Mouse (Mus musculus) midbrain, embryonic 16.5 days (tissue): ENCODE data around the gene Fuk. TPM values are rescaled to one million over a fixed set of nuclear protein-coding genes. Genes with fewer than 3 reads are reported as not detected.
"Not testable (repeated sequence)": the region's sequence is repeated elsewhere in the genome, so short reads cannot be mapped to it uniquely, and the experiment has no call there.

Experiments
- ATAC-seq: fragments of 200-750 bp; cut with Nextera tagmentation; 2 replicates; pipeline ENCODE4 v1.8.0; 2017; ENCODE audit warnings: moderate TSS enrichment
- H3K27ac ChIP-seq: fragments of 300-500 bp; sonication (generic); 2 replicates; pipeline ENCODE4 v1.5.1; 2014; ENCODE audit warnings: mild to moderate bottlenecking, low read length, mixed read lengths
- H3K27me3 ChIP-seq: fragments of 300-500 bp; sonication (generic); 2 replicates; pipeline ENCODE4 v1.6.1; 2014; ENCODE audit warnings: low read depth, low read length, mixed read lengths; ENCODE audit not compliant: control insufficient read depth, insufficient read depth
- H3K36me3 ChIP-seq: fragments of 300-500 bp; sonication (generic); 2 replicates; pipeline ENCODE4 v1.6.1; 2014; ENCODE audit warnings: mild to moderate bottlenecking, low read length, moderate library complexity, mixed read lengths; ENCODE audit not compliant: control insufficient read depth, insufficient read depth
- H3K4me1 ChIP-seq: fragments of 300-500 bp; sonication (generic); 2 replicates; pipeline ENCODE4 v1.6.1; 2014; ENCODE audit warnings: mild to moderate bottlenecking, low read length, mixed read lengths; ENCODE audit not compliant: control insufficient read depth, insufficient read depth
- H3K4me2 ChIP-seq: fragments of 300-500 bp; sonication (generic); 2 replicates; pipeline ENCODE4 v1.6.1; 2014; ENCODE audit warnings: mild to moderate bottlenecking, low read length, mixed read lengths
- H3K4me3 ChIP-seq: fragments of 300-500 bp; sonication (generic); 2 replicates; pipeline ENCODE4 v1.5.1; 2014; ENCODE audit warnings: low read depth, mild to moderate bottlenecking, low read length, moderate library complexity, mixed read lengths
- H3K9ac ChIP-seq: fragments of 300-500 bp; sonication (generic); 2 replicates; pipeline ENCODE4 v1.6.1; 2014; ENCODE audit warnings: low read depth, low read length, mixed read lengths
- H3K9me3 ChIP-seq: fragments of 300-500 bp; sonication (generic); replicated peaks from 2 replicates; pipeline ENCODE4 v1.6.1; 2014; ENCODE audit warnings: mild to moderate bottlenecking, low read length, mixed read lengths; ENCODE audit not compliant: control insufficient read depth, poor library complexity, severe bottlenecking
- WGBS: fragments of 180-500 bp; shearing (Covaris S2); extraction: QIAGEN DNeasy Blood & Tissue Kit; methylation state at CpG from one replicate; pipeline ENCODE4 v1.1.7; 2014; 5-methylcytosine and 5-hydroxymethylcytosine counted together
- polyA plus RNA-seq: library from polyadenylated mRNA; unstranded; fragments of >200 nt; fragmentation: Nextera tagmentation; extraction: Ambion mirVana; gene quantifications from 2 replicates; pipeline ENCODE4 v1.2.1, GENCODE M21; 2015

Fuk gene
- polyA plus RNA-seq, 1 experiment from 2014 or later: 6.3 TPM

DNA sequence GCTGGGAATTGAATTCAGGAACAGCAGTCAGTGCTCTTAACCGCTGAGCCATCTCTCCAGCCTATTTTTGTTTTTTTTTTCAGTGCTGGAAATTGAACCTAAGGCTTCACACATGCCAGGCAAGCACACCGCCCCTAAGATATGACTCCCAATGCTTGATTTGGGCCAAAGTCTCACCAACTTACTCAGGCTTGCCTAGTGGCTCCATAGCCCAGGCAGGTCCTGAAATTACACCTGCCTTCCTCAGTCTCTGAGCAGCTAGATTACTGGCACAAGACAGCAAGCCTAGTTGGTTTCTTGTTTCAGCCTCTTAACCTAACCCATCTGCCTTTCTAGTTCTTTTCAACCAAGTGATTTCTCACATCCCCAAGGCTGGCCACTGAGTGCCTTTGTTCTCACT, 31.8 kb downstream of the Fuk start:
- Histone ChIP-seq H3K4me2 (no peak overlapping the region), H3K4me1 (no peaks in the 10 kb centered on the region), H3K9me3 (no peaks in the 10 kb centered on the region), H3K27me3 (no peaks in the 10 kb centered on the region), H3K27ac (no peak overlapping the region), H3K9ac (no peak overlapping the region), H3K36me3 (peaks cover 49% of the 10 kb centered on the region), H3K4me3 (no peak overlapping the region)
- ATAC-seq: no peak
- WGBS: 98% methylated on average over 2 of the region's 2 CpGs

DNA sequence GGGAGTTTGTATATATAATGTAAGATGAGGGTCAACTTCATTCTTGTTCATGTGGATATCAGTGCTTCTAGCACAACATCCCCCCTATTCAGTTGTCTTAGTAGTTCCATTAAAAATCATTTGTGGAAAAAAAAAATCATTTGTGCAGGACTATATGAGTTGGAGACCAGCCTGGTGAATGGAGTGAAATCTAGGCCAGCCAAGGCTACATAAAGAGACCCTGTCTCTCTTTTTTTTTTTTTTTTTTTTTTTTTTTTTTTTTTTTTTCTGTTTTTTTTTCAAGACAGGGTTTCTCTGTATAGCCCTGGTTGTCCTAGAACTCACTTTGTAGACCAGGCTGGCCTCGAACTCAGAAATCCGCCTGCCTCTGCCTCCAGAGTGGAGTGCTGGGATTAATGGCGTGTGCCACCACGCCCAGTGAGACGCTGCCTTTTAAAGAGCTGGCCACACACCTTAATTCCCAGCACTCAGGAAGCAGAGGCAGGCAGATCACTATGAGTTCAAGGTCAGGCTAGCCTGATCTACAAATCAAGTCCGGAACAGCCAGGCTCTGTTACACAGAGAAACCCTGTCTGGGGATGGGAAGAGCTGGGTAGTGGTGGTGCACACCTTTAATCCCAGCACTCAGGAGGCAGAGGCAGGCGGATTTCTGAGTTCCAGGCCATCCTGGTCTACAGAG, 40.8 kb downstream of the Fuk start:
- not testable (repeated sequence) for H3K4me1 ChIP-seq, H3K9ac ChIP-seq, H3K4me3 ChIP-seq, H3K27ac ChIP-seq, H3K4me2 ChIP-seq, H3K27me3 ChIP-seq, H3K9me3 ChIP-seq, ATAC-seq
- peaks cover 50% of the 10 kb centered on the region for H3K36me3 ChIP-seq
- WGBS: 94% methylated on average over 7 of the region's 7 CpGs

DNA sequence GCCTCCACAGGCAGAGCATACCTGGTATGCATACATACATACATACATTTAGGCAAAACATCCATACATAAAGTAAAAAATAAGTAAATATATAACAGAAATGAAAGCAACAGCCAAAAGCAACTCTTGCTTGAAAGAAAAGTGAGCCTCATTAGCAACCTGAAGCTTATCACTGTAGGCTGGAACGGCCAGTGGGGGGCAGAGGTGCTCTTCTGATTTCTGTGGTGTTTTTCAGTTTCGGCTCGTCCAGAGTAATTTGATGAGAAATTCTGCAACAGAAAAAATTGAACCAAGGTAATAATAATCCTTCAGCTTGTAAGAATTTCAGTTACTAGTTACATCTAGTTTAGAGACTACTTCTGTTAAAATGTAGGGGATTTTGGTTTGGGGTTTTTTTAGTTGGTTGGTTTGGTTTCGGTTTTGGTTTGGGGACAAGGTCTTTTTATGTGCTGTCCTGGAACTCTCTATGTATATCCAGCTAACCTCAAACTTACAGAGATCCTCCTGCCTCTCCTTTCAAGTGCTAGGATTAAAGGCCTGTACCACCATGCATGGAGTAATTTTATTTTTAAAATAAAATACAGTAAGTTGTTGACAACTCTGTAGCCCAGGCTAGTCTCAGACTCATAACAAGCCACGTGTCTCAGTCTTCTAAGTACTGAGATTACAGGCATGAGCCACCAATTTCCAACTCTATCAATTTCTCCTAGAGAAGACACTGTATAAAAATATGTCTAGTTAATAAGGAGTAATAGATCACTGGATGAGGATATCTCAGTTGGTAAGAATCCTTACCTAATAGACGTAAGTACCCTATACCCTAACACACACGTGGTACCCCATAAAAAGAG, 42.4 kb downstream of the Fuk start:
- 82% methylated on average over 7 of the region's 7 CpGs for WGBS
- H3K36me3 ChIP-seq: peaks cover 50% of the 10 kb centered on the region

DNA sequence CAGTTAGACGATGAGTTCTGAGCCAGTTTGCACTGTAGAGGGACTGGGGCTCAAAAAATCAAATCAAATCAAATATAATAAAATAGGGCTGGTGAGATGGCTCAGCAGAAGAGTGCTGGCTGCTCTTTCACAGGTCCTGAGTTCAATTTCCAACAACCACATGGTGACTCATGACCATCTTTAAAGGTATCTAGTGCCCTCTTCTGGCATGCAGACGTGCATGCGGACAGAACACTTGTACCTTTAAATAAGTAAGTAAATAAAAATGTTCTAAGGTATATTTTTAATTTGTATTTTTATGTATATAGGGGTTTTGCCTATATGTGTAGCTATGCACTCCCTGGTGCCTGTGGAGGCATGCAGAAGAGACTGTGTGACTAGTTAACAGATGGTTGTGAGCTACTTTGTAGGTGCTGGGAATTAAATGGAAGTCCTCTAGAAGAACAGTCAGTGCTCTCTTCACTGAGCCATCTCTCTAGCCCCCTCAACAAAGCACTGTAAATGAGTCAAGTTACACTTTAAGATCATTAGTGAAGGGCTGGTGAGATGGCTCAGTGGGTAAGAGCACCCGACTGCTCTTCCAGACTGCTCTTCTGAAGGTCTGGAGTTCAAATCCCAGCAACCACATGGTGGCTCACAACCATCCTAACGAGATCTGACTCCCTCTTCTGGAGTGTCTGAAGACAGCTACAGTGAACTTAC, 45.4 kb downstream of the Fuk start:
- no peaks in the 10 kb centered on the region for H3K9me3 ChIP-seq
- H3K27me3 ChIP-seq: no peaks in the 10 kb centered on the region
- H3K9ac ChIP-seq: no peak overlapping the region
- no peak overlapping the region for H3K4me3 ChIP-seq
- ATAC-seq: no peak
- H3K27ac ChIP-seq: no peak overlapping the region
- H3K4me2 ChIP-seq: no peak overlapping the region
- peaks cover 45% of the 10 kb centered on the region for H3K36me3 ChIP-seq
- 93% methylated on average over 4 of the region's 5 CpGs for WGBS
- H3K4me1 ChIP-seq: no peaks in the 10 kb centered on the region

More for the DNA sequence above, 42.4 kb downstream of the Fuk start:
- Histone ChIP-seq H3K4me2 (no peak overlapping the region), H3K9me3 (no peaks in the 10 kb centered on the region), H3K27me3 (no peaks in the 10 kb centered on the region), H3K27ac (no peak overlapping the region), H3K4me1 (no peaks in the 10 kb centered on the region), H3K4me3 (no peak overlapping the region), H3K9ac (no peak overlapping the region)
- no peak for ATAC-seq

DNA sequence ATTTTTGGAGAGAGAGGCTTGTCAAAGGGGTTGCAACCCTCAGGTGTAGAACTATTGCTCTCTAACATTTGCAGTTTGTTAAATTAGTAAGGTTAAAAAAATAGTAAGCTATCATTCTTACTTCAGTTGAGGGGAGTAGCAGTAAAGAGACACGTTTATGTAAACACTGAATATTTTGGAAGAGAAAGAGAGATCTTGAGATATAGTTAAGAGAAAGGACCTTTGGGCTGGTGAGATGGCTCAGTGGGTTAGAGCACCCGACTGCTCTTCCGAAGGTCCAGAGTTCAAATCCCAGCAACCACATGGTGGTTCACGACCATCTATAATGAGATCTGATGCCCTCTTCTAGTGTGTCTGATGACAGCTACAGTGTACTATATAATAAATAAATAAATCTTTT, 46.2 kb downstream of the Fuk start:
- H3K27me3 ChIP-seq, H3K4me3 ChIP-seq, H3K9me3 ChIP-seq, H3K9ac ChIP-seq, H3K4me1 ChIP-seq, H3K27ac ChIP-seq, H3K4me2 ChIP-seq, ATAC-seq: not testable (repeated sequence)
- 93% methylated on average over 4 of the region's 4 CpGs for WGBS
- H3K36me3 ChIP-seq: peaks cover 44% of the 10 kb centered on the region

DNA sequence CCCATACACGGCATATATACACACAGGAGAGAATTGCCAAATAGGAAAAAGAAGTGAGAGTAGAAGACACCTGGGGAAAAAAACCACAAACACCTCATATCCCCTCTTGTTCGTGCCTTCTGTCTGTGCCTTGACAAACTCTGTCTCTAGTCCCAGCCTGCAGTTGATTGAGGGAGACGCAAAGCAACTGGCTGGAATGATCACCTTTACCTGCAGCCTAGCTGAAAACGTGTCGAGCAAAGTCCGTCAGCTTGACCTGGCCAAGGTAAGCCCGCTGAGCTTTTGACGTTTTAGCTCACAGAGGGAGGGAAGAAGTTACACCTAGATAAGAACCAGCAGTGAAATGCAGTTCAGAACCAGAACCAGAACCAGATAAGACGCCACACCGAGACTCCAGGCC, 51.1 kb downstream of the Fuk start:
- no peaks in the 10 kb centered on the region for H3K27me3 ChIP-seq
- no peaks in the 10 kb centered on the region for H3K9me3 ChIP-seq
- peaks cover 9% of the 10 kb centered on the region for H3K4me1 ChIP-seq
- ATAC-seq: no peak
- H3K27ac ChIP-seq: no peak overlapping the region
- peaks cover 27% of the 10 kb centered on the region for H3K36me3 ChIP-seq
- H3K9ac ChIP-seq: no peak overlapping the region
- WGBS: 96% methylated on average over 10 of the region's 10 CpGs
- H3K4me2 ChIP-seq: no peak overlapping the region
- no peak overlapping the region for H3K4me3 ChIP-seq

DNA sequence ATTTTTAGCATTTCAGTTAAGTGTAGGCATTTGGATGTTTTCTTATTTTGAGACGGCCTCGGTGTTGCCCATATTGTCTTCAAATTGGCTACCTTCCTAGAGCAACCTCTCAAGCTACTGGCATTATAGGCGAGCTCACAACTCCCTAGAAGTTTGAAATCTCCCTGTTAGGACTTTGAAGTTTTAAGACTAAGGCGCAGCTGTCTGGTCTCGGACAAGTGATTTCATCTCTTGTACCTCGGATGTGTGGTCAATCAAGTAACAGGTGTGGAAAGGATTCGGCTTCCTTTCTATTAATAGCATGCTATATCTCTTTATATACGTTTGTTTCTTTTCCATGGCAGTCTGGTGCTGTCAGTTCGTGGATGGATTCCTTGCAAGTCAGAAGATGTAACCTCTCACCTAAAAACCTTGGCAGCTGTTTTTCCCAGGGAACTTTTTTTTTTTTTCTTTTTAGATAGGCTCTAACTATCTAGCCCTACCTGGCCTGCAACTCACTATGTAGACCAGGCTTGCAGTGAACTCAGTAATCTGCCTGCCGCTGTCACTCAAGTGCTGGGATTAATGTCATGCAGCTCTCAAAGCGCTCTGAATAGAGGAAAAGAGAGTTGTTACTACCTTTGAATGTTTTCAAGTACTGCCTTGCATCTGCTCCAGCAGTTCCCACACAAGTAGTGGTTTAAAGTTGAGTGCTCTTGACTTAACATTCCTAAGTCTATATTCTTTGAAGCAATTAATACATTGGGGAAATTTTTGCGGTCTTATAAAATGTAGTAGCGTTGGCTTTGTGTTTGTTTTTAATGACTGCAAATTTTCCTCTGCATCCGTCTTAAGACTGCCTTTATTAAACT, 54.4 kb downstream of the Fuk start:
- Histone ChIP-seq H3K9me3 (no peaks in the 10 kb centered on the region), H3K27ac (no peak overlapping the region), H3K4me1 (peaks cover 26% of the 10 kb centered on the region), H3K36me3 (peaks cover 18% of the 10 kb centered on the region), H3K4me3 (peak overlapping the region; percentile 87), H3K9ac (peak overlapping the region; percentile 85), H3K4me2 (peak overlapping the region; percentile 70), H3K27me3 (no peaks in the 10 kb centered on the region)
- no peak for ATAC-seq
- WGBS: 57% methylated on average over 14 of the region's 14 CpGs

DNA sequence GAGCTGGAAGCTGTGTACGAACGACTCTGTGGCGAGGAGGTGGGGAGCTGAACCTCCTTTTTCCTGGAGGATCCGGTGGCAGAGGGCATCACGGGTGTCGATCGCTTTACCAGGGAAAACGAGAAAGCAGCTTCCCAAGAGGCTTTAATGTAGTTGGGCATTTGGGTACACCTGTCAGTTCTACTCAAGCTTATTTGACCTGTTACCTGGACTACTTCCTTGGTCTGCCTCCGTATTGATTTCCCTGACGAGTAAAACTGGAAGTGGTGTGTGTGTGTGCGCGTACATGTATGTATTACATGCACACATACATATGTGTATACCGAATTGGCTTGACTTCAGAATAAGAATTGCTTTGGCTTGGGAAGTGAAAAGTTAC, 55.1 kb downstream of the Fuk start:
- H3K4me3 ChIP-seq: peak overlapping the region; percentile 87
- H3K36me3 ChIP-seq: peaks cover 13% of the 10 kb centered on the region
- no peaks in the 10 kb centered on the region for H3K27me3 ChIP-seq
- ATAC-seq: peak; percentile 60; the same call in 1 of the 2 replicates
- peaks cover 26% of the 10 kb centered on the region for H3K4me1 ChIP-seq
- peak overlapping the region; percentile 84 for H3K27ac ChIP-seq
- no peaks in the 10 kb centered on the region for H3K9me3 ChIP-seq
- peak overlapping the region; percentile 70 for H3K4me2 ChIP-seq
- WGBS: 2% methylated on average over 13 of the region's 13 CpGs
- H3K9ac ChIP-seq: peak overlapping the region; percentile 85
